Mouse (Mus musculus) neural tube, embryonic 14.5 days (tissue): ENCODE results near the gene Nhlrc4. TPM values are rescaled to one million over a fixed set of nuclear protein-coding genes. Genes with fewer than 3 reads are reported as not detected.

Experiments used
- ATAC-seq: fragments of 200-750 bp; cut with Nextera tagmentation; 2 replicates; pipeline ENCODE4 v1.8.0; 2017; ENCODE audit warnings: low read depth, mild to moderate bottlenecking, moderate TSS enrichment, moderate library complexity
- H3K27ac ChIP-seq: fragments of 300-500 bp; sonication (generic); 2 replicates; pipeline ENCODE4 v1.5.1; 2014; ENCODE audit warnings: low read depth, mild to moderate bottlenecking, control low read depth, low read length, moderate library complexity, mixed read lengths
- H3K27me3 ChIP-seq: fragments of 300-500 bp; sonication (generic); 2 replicates; pipeline ENCODE4 v1.6.1; 2014; ENCODE audit warnings: low read length; ENCODE audit not compliant: control insufficient read depth, insufficient read depth
- H3K36me3 ChIP-seq: fragments of 300-500 bp; sonication (generic); 2 replicates; pipeline ENCODE4 v1.6.1; 2014; ENCODE audit warnings: low read length, mixed read lengths; ENCODE audit not compliant: control insufficient read depth, insufficient read depth
- H3K4me1 ChIP-seq: fragments of 300-500 bp; sonication (generic); 2 replicates; pipeline ENCODE4 v1.6.1; 2014; ENCODE audit warnings: low read length; ENCODE audit not compliant: control insufficient read depth, insufficient read depth
- H3K4me2 ChIP-seq: fragments of 300-500 bp; sonication (generic); 2 replicates; pipeline ENCODE4 v1.6.1; 2014; ENCODE audit warnings: mild to moderate bottlenecking, low read depth, low read length, control low read depth
- H3K4me3 ChIP-seq: fragments of 300-500 bp; sonication (generic); 2 replicates; pipeline ENCODE4 v1.5.1; 2014; ENCODE audit warnings: low read depth, low read length, control low read depth, mixed read lengths
- H3K9ac ChIP-seq: fragments of 300-500 bp; sonication (generic); replicated peaks from 2 replicates; pipeline ENCODE4 v1.6.1; 2014; ENCODE audit warnings: low read depth, mild to moderate bottlenecking, control low read depth, low read length, mixed read lengths
- H3K9me3 ChIP-seq: fragments of 300-500 bp; sonication (generic); 2 replicates; pipeline ENCODE4 v1.6.1; 2016; ENCODE audit warnings: low read length; ENCODE audit not compliant: control insufficient read depth
- WGBS: fragments of 180-500 bp; shearing (Covaris S2); extraction: QIAGEN DNeasy Blood & Tissue Kit; methylation state at CpG from one replicate; pipeline ENCODE4 v1.1.7; 2014; 5-methylcytosine and 5-hydroxymethylcytosine counted together
- polyA plus RNA-seq: library from polyadenylated mRNA; unstranded; fragments of >200 nt; fragmentation: Nextera tagmentation; extraction: Ambion mirVana; gene quantifications from 2 replicates; pipeline ENCODE4 v1.2.1, GENCODE M21; 2014

Gene Nhlrc4
- polyA plus RNA-seq, 1 experiment from 2014 or later: not detected

- peak; percentile 98 for ATAC-seq
- Histone ChIP-seq H3K9me3 (no peaks in the 10 kb centered on the region), H3K4me3 (peak overlapping the region; percentile 96), H3K27me3 (no peaks in the 10 kb centered on the region), H3K4me2 (peak overlapping the region; percentile 65), H3K9ac (peak overlapping the region; percentile 86), H3K27ac (peak overlapping the region; percentile 93), H3K4me1 (peaks cover 16% of the 10 kb centered on the region), H3K36me3 (no peaks in the 10 kb centered on the region)
- WGBS: under 1% methylated on average over 33 of the region's 40 CpGs
Measured at GRCm38 (mm10) chr17:25919786-25920642, 24.7 kb downstream of the Nhlrc4 start.

GRCm38 (mm10) chr17:25919144-25919785, 25.5 kb downstream of the Nhlrc4 start, which contains the start of gene Rab40c:
Gene Rab40c, minus strand, starts transcription at chr17:25919727.
- peak; percentile 3 for ATAC-seq
- under 1% methylated on average over 54 of the region's 78 CpGs for WGBS
- no peaks in the 10 kb centered on the region for H3K27me3 ChIP-seq

GRCm38 (mm10) chr17:25918037-25918750, 26.6 kb downstream of the Nhlrc4 start:
- 87% methylated on average over 9 of the region's 9 CpGs for WGBS
- Histone ChIP-seq H3K4me2 (peak overlapping the region; percentile 84), H3K4me1 (peaks cover 16% of the 10 kb centered on the region), H3K27me3 (no peaks in the 10 kb centered on the region), H3K27ac (no peak overlapping the region), H3K9me3 (no peaks in the 10 kb centered on the region), H3K9ac (peak overlapping the region; percentile 86), H3K4me3 (peak overlapping the region; percentile 96), H3K36me3 (no peaks in the 10 kb centered on the region)
- ATAC-seq: no peak

More at GRCm38 (mm10) chr17:25919144-25919785, 25.5 kb downstream of the Nhlrc4 start, which contains the start of gene Rab40c:
- Histone ChIP-seq H3K9me3 (no peaks in the 10 kb centered on the region), H3K36me3 (no peaks in the 10 kb centered on the region), H3K4me3 (peak within 1 kb of the TSS; percentile 96), H3K9ac (peak within 1 kb of the TSS; percentile 86), H3K4me2 (peak within 1 kb of the TSS; percentile 84), H3K4me1 (peaks cover 16% of the 10 kb centered on the region), H3K27ac (peak within 1 kb of the TSS; percentile 93)

- H3K4me3 ChIP-seq: no peak overlapping the region
- H3K9ac ChIP-seq: no peak overlapping the region
- no peaks in the 10 kb centered on the region for H3K9me3 ChIP-seq
- WGBS: 80% methylated on average over 8 of the region's 8 CpGs
- ATAC-seq: no peak
- H3K36me3 ChIP-seq: no peaks in the 10 kb centered on the region
- no peak overlapping the region for H3K27ac ChIP-seq
- H3K4me2 ChIP-seq: no peak overlapping the region
- no peaks in the 10 kb centered on the region for H3K27me3 ChIP-seq
- peaks cover 16% of the 10 kb centered on the region for H3K4me1 ChIP-seq
Measured at GRCm38 (mm10) chr17:25916931-25917647, 27.7 kb downstream of the Nhlrc4 start.

GRCm38 (mm10) chr17:25914295-25914694, 30.5 kb downstream of the Nhlrc4 start:
- Histone ChIP-seq H3K27ac (no peak overlapping the region), H3K27me3 (no peaks in the 10 kb centered on the region), H3K4me3 (no peak overlapping the region), H3K36me3 (no peaks in the 10 kb centered on the region), H3K4me1 (peaks cover 16% of the 10 kb centered on the region), H3K9me3 (no peaks in the 10 kb centered on the region), H3K4me2 (no peak overlapping the region), H3K9ac (no peak overlapping the region)
- 86% methylated on average over 4 of the region's 4 CpGs for WGBS
- ATAC-seq: no peak

- 74% methylated on average over 1 of the region's 1 CpGs for WGBS
- H3K4me1 ChIP-seq: peaks cover 15% of the 10 kb centered on the region
- H3K4me3 ChIP-seq: no peak overlapping the region
- H3K27ac ChIP-seq: no peak overlapping the region
- H3K27me3 ChIP-seq: no peaks in the 10 kb centered on the region
- no peak overlapping the region for H3K9ac ChIP-seq
- no peak overlapping the region for H3K4me2 ChIP-seq
- no peak for ATAC-seq
- no peaks in the 10 kb centered on the region for H3K9me3 ChIP-seq
- H3K36me3 ChIP-seq: no peaks in the 10 kb centered on the region
Measured at GRCm38 (mm10) chr17:25913877-25914275, 30.9 kb downstream of the Nhlrc4 start.

- ATAC-seq: no peak
- Histone ChIP-seq H3K27me3 (no peaks in the 10 kb centered on the region), H3K9me3 (no peaks in the 10 kb centered on the region), H3K4me2 (no peak overlapping the region), H3K4me1 (peaks cover 10% of the 10 kb centered on the region), H3K36me3 (no peaks in the 10 kb centered on the region), H3K4me3 (no peak overlapping the region), H3K9ac (no peak overlapping the region), H3K27ac (no peak overlapping the region)
- 91% methylated on average over 14 of the region's 14 CpGs for WGBS
Measured at GRCm38 (mm10) chr17:25913186-25913876, 31.4 kb downstream of the Nhlrc4 start.

- H3K4me2 ChIP-seq: no peak overlapping the region
- no peak for ATAC-seq
- no peaks in the 10 kb centered on the region for H3K4me1 ChIP-seq
- WGBS: 92% methylated on average over 4 of the region's 4 CpGs
- H3K4me3 ChIP-seq: no peak overlapping the region
- H3K9me3 ChIP-seq: no peaks in the 10 kb centered on the region
- no peaks in the 10 kb centered on the region for H3K27me3 ChIP-seq
- no peak overlapping the region for H3K27ac ChIP-seq
- H3K36me3 ChIP-seq: no peaks in the 10 kb centered on the region
- no peak overlapping the region for H3K9ac ChIP-seq
Measured at GRCm38 (mm10) chr17:25911816-25912215, 32.9 kb downstream of the Nhlrc4 start.
